Mouse (Mus musculus) G1E (cell line): Measurements from ENCODE around the gene Tpcn1. TPM values are rescaled to one million over a fixed set of nuclear protein-coding genes. Genes with fewer than 3 reads are reported as not detected.

Source experiments
- ATAC-seq: 2 replicates; pipeline ENCODE4 v1.8.0; 2016; ENCODE audit warnings: mild to moderate bottlenecking; ENCODE audit not compliant: insufficient number of reproducible peaks, poor library complexity, low FRiP score, severe bottlenecking; ENCODE audit errors: extremely low read depth
- DNase-seq: peaks from one replicate; pipeline ENCODE4 v3.0.0; 2012; ENCODE audit warnings: low spot score
- H3K27me3 ChIP-seq: 2 replicates; pipeline ENCODE4 v1.6.1; 2012; ENCODE audit warnings: mild to moderate bottlenecking, low read length, inconsistent platforms; ENCODE audit not compliant: insufficient read depth
- H3K36me3 ChIP-seq: replicated peaks from 2 replicates; pipeline ENCODE3; 2012; ENCODE audit warnings: mild to moderate bottlenecking, inconsistent platforms
- H3K4me1 ChIP-seq: 2 replicates; pipeline ENCODE4 v1.6.1; 2012; ENCODE audit warnings: low read depth, low read length, inconsistent platforms, mixed read lengths; ENCODE audit not compliant: insufficient read depth
- H3K4me3 ChIP-seq: 2 replicates; pipeline ENCODE4 v1.5.1; 2012; ENCODE audit warnings: low read depth, mild to moderate bottlenecking, inconsistent platforms, low read length, moderate library complexity, mixed read lengths
- H3K9me3 ChIP-seq: replicated peaks from 2 replicates; pipeline ENCODE4 v1.6.1; 2012; ENCODE audit warnings: inconsistent platforms
- CTCF ChIP-seq: IDR thresholded peaks from 2 replicates; pipeline ENCODE4 v1.5.1; 2012; ENCODE audit warnings: low read depth, low read length, inconsistent platforms, mixed read lengths
- GATA1 ChIP-seq: IDR thresholded peaks from 2 replicates; pipeline ENCODE4 v1.6.1; 2012; ENCODE audit warnings: borderline replicate concordance, low read length, inconsistent platforms, mixed read lengths
- GATA2 ChIP-seq: IDR thresholded peaks from 2 replicates; pipeline ENCODE4 v1.6.1; 2012; ENCODE audit warnings: low read depth, low read length, inconsistent platforms, borderline replicate concordance
- POLR2AphosphoS5 ChIP-seq: IDR thresholded peaks from 2 replicates; pipeline ENCODE4 v1.6.1; 2012; ENCODE audit warnings: low read depth, low read length, inconsistent platforms; ENCODE audit not compliant: insufficient replicate concordance
- TAL1 ChIP-seq: conservative IDR thresholded peaks from 2 replicates; pipeline ENCODE4 v1.6.1; 2012; ENCODE audit warnings: low read depth, low read length, inconsistent platforms, mixed read lengths
- polyA plus RNA-seq: library from polyadenylated mRNA; stranded (reverse); fragments of >175 nt; gene quantifications from 2 replicates; pipeline ENCODE4 v1.2.3, GENCODE M21; 2012
- total RNA-seq, 2 experiments: library from RNA; stranded (forward) in 1 of 2; stranded (reverse) in 1 of 2; fragments of 200-1000 nt in 1 of 2; fragments of >200 nt in 1 of 2; fragmentation: Nextera tagmentation in 1 of 2; gene quantifications; 2 replicates each; pipeline ENCODE4 v1.2.3; 2014 to 2017

Gene Tpcn1
- total and polyA plus RNA-seq, 3 experiments: 3.2 to 51.6 (median 33.2) TPM

GRCm38 (mm10) chr5:120550137-120550536, 38.3 kb downstream of the Tpcn1 start:
- Histone ChIP-seq H3K4me3 (no peak overlapping the region), H3K27me3 (no peaks in the 10 kb centered on the region; the same call in 1 of the 2 replicates), H3K36me3 (peaks cover 89% of the 10 kb centered on the region), H3K9me3 (no peaks in the 10 kb centered on the region), H3K4me1 (peaks cover 5% of the 10 kb centered on the region)
- ATAC-seq (no peak), DNase-seq (no peak)
- no peak for TF ChIP-seq GATA2
- no peak for TF ChIP-seq GATA1
- no peak for TF ChIP-seq CTCF
- no peak for TF ChIP-seq POLR2AphosphoS5
- TF ChIP-seq TAL1: no peak

GRCm38 (mm10) chr5:120548236-120548850, 40.1 kb downstream of the Tpcn1 start:
- Histone ChIP-seq H3K4me1 (peaks cover 2% of the 10 kb centered on the region), H3K9me3 (no peaks in the 10 kb centered on the region), H3K4me3 (no peak overlapping the region), H3K36me3 (peaks cover 90% of the 10 kb centered on the region), H3K27me3 (no peaks in the 10 kb centered on the region; the same call in 1 of the 2 replicates)
- no peak for TF ChIP-seq TAL1
- TF ChIP-seq GATA1: no peak
- TF ChIP-seq GATA2: no peak
- TF ChIP-seq POLR2AphosphoS5: no peak
- no peak for DNase-seq
- ATAC-seq: no peak

- H3K36me3 ChIP-seq: peaks cover 94% of the 10 kb centered on the region
Observed at GRCm38 (mm10) chr5:120536632-120537031, 51.8 kb downstream of the Tpcn1 start.

GRCm38 (mm10) chr5:120536046-120536445, 52.4 kb downstream of the Tpcn1 start:
- H3K36me3 ChIP-seq: peaks cover 91% of the 10 kb centered on the region
- no peak for ATAC-seq

More at GRCm38 (mm10) chr5:120536632-120537031, 51.8 kb downstream of the Tpcn1 start:
- ATAC-seq: no peak
- H3K4me3 ChIP-seq: no peak overlapping the region
- H3K4me1 ChIP-seq: no peaks in the 10 kb centered on the region
- DNase-seq: no peak
- no peaks in the 10 kb centered on the region for H3K9me3 ChIP-seq
- TF ChIP-seq GATA1 (no peak), GATA2 (no peak), CTCF (no peak), POLR2AphosphoS5 (no peak), TAL1 (no peak)
- H3K27me3 ChIP-seq: no peaks in the 10 kb centered on the region

GRCm38 (mm10) chr5:120534686-120535075, 53.8 kb downstream of the Tpcn1 start:
- Histone ChIP-seq H3K27me3 (no peaks in the 10 kb centered on the region), H3K9me3 (no peaks in the 10 kb centered on the region), H3K4me3 (no peak overlapping the region), H3K4me1 (no peaks in the 10 kb centered on the region), H3K36me3 (peaks cover 88% of the 10 kb centered on the region)
- TF ChIP-seq GATA2: no peak
- TF ChIP-seq GATA1: no peak
- no peak for TF ChIP-seq TAL1
- no peak for TF ChIP-seq CTCF
- no peak for DNase-seq
- no peak for ATAC-seq

More at GRCm38 (mm10) chr5:120536046-120536445, 52.4 kb downstream of the Tpcn1 start:
- no peak for DNase-seq
- no peak overlapping the region for H3K4me3 ChIP-seq
- H3K4me1 ChIP-seq: no peaks in the 10 kb centered on the region
- no peak for TF ChIP-seq GATA1
- H3K27me3 ChIP-seq: no peaks in the 10 kb centered on the region
- no peaks in the 10 kb centered on the region for H3K9me3 ChIP-seq

GRCm38 (mm10) chr5:120534071-120534685, 54.3 kb downstream of the Tpcn1 start:
- Histone ChIP-seq H3K4me3 (no peak overlapping the region), H3K36me3 (peaks cover 88% of the 10 kb centered on the region), H3K4me1 (no peaks in the 10 kb centered on the region), H3K27me3 (no peaks in the 10 kb centered on the region), H3K9me3 (no peaks in the 10 kb centered on the region)
- DNase-seq (no peak), ATAC-seq (no peak)
- no peak for TF ChIP-seq CTCF
- no peak for TF ChIP-seq GATA2
- TF ChIP-seq POLR2AphosphoS5: no peak
